Mouse (Mus musculus): ENCODE data around the gene Scrn3.

DNA sequence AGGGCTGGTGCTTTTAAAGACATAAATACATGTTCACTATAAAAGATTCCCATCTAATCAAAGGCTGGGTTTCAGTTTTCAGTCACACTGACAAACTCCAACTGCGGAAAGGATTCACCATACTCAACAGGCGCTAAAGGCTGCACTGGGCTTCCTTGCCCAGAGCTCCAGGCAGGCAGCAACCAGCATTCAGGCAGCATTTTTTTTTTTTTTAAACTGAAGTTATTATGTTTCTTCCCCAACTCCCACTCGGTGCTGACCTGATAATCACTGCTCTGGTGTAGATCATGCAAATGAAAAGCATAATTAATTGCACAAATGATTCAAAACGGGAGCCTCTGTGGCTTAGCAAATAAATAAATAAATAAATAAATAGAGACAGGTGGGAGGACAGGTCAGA, 44.6 kb upstream of the Scrn3 start:
- no peak for TF ChIP-seq CTCF (IDR thresholded peaks at IDR 0.05; ENCODE audit: low read depth)
- TF ChIP-seq EP300 (IDR thresholded peaks at IDR 0.05; ENCODE audit: low read depth), result no peak

Measured in liver, postnatal 0 days (tissue).